Mouse (Mus musculus): ENCODE results near the gene Ptgir. TPM values are rescaled to one million over a fixed set of nuclear protein-coding genes. Genes with fewer than 3 reads are reported as not detected.

Gene Ptgir
- polyA plus RNA-seq, 1 experiment from 2014 or later, result 2.6 TPM

Other genes with a start within 250 kb of the Ptgir start
- gene Ceacam15, start 230.8 kb upstream of the Ptgir start, polyA plus RNA-seq (2015; fragmentation: Nextera tagmentation; extraction: Ambion mirVana), result 0.86 and 1.3 TPM in 2 replicates
- 0.23 and 0.44 TPM in 2 replicates for gene Ceacam9, start 184.6 kb upstream of the Ptgir start, polyA plus RNA-seq (2015; fragmentation: Nextera tagmentation; extraction: Ambion mirVana)
- 326 and 329 TPM in 2 replicates for gene Ap2s1, start 168.1 kb upstream of the Ptgir start, polyA plus RNA-seq (2015; fragmentation: Nextera tagmentation; extraction: Ambion mirVana)
- 77.9 and 80.3 TPM in 2 replicates for gene Slc1a5, start 125.2 kb upstream of the Ptgir start, polyA plus RNA-seq (2015; fragmentation: Nextera tagmentation; extraction: Ambion mirVana)
- gene Strn4, start 90.6 kb upstream of the Ptgir start, polyA plus RNA-seq (2015; fragmentation: Nextera tagmentation; extraction: Ambion mirVana), result 57.1 and 60.9 TPM in 2 replicates
- gene Fkrp, start 89.8 kb upstream of the Ptgir start, polyA plus RNA-seq (2015; fragmentation: Nextera tagmentation; extraction: Ambion mirVana), result 17.1 and 18.8 TPM in 2 replicates
- 70.6 and 80.0 TPM in 2 replicates for gene Prkd2, start 63.6 kb upstream of the Ptgir start, polyA plus RNA-seq (2015; fragmentation: Nextera tagmentation; extraction: Ambion mirVana)
- gene Dact3, start 31.2 kb upstream of the Ptgir start, polyA plus RNA-seq (2015; fragmentation: Nextera tagmentation; extraction: Ambion mirVana), result 0.13 and 0.18 TPM in 2 replicates
- 0.44 and 0.85 TPM in 2 replicates for gene Gng8, start 14.7 kb upstream of the Ptgir start, polyA plus RNA-seq (2015; fragmentation: Nextera tagmentation; extraction: Ambion mirVana)
- 201 and 212 TPM in 2 replicates for gene Calm3, start 17.6 kb downstream of the Ptgir start, polyA plus RNA-seq (2015; fragmentation: Nextera tagmentation; extraction: Ambion mirVana)
- 5.1 and 6.4 TPM in 2 replicates for gene Pnmal2, start 38.2 kb downstream of the Ptgir start, polyA plus RNA-seq (2015; fragmentation: Nextera tagmentation; extraction: Ambion mirVana)
- 0.04 TPM in 2 replicates for gene Pnmal1, start 53.2 kb downstream of the Ptgir start, polyA plus RNA-seq (2015; fragmentation: Nextera tagmentation; extraction: Ambion mirVana)
- gene Gm42372, start 76.6 kb downstream of the Ptgir start, polyA plus RNA-seq (2015; fragmentation: Nextera tagmentation; extraction: Ambion mirVana), result 0.33 and 0.49 TPM in 2 replicates
- gene Ccdc8, start 86.2 kb downstream of the Ptgir start, polyA plus RNA-seq (2015; fragmentation: Nextera tagmentation; extraction: Ambion mirVana), result 3.7 and 4.7 TPM in 2 replicates
- 120 TPM in 2 replicates for gene Ppp5c, start 121.4 kb downstream of the Ptgir start, polyA plus RNA-seq (2015; fragmentation: Nextera tagmentation; extraction: Ambion mirVana)
- gene Hif3a, start 155.9 kb downstream of the Ptgir start, polyA plus RNA-seq (2015; fragmentation: Nextera tagmentation; extraction: Ambion mirVana), result 1.5 and 2.4 TPM in 2 replicates
- gene Psg16, start 167.6 kb downstream of the Ptgir start, polyA plus RNA-seq (2015; fragmentation: Nextera tagmentation; extraction: Ambion mirVana), result 0.05 and 0.08 TPM in 2 replicates
- gene Ceacam3, start 243.8 kb downstream of the Ptgir start, polyA plus RNA-seq (2015; fragmentation: Nextera tagmentation; extraction: Ambion mirVana), result not detected in 2 replicates